Mouse (Mus musculus) kidney, postnatal 36 days (tissue): ENCODE data around the gene Htr5b.
A peak's percentile ranks its signal among the peaks of the same experiment; 100 is the strongest.

Experiments used
- DNase-seq, 2 experiments: peaks; one replicate each; pipeline ENCODE4 v3.0.0; 2021 to 2022; ENCODE audit warnings: mixed read lengths in 2 of 2

Htr5b gene

GRCm38 (mm10) chr1:121528399-121528720 lies at the start of gene Htr5b:
Gene Htr5b, minus strand, starts transcription at chr1:121528465.
- DNase-seq: no peak

DNA sequence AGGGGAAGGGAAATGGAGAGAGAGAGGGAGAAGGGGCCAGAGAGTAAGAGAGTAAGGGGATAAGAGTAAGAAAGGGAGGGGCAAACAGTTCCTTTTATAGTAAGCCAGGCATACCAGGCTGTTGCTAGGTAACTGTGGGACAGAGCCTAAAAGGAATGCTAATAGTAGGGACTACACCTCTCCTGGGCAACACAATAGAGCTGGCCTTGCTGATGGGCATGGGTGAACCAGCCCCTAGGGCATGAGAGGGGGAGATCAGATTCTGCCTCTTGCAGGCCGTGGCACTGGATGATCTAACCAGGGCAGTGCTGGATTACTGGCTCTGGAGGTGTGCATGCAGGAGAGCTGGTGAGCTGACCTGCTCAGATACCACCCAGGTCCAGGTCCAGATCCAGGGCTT lies 49.2 kb upstream of the Htr5b start:
- no peak for DNase-seq

GRCm38 (mm10) chr1:121570522-121570921 lies 42.3 kb upstream of the Htr5b start:
- DNase-seq: no peak

DNA sequence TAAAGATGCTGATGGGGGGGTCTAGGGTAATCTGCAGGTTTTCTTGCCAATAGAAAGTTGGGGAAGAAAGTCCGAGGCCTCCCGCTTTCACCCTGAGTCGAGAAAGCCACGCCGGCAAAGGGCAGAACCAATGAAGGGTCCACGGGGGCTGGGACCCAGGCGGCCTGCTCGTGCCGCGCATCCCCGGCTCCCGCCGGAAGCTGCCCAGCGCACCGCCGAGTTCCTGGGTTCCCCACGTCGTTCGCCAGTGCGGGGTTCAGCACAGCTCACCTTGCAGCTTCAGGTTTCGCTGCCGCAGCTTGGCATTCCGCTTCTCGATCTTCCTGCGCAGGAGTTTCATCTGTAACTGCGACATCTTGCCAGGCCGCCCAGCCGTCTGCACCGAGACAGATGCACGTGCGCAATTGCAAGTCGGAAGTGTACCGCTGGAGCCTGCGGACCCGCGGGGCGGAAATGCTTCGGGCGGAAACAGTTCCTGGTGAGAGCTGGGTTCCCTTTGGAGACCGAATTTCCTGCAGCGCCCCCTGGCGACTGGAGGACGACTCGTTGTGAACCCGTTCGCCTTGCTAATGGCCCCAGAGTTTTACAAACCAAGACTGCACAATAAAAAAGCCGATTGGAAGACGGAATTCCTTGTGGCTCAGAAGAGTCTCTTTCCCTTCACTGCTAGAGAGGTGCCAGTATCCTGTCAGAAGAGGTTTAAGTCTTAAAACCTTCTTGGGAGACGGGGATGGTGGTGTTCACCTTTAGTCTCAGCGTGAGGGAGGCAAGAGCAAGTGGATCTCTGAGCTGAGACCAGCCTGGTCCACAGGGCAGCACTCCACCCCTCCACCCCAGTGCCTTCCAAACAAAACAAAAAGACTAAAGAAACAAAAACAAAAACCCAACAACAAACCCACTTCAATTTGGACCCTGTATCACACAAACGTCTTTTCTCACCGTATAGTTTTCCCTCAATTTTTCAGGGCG lies 39.5 kb upstream of the Htr5b start, which contains the start of gene Ddx18:
TSS of gene Ddx18 (minus strand) at position 469 of the 969 bp plus-strand sequence.
- DNase-seq: peak; percentile 96 to 100

- DNase-seq: no peak
Observed at GRCm38 (mm10) chr1:121557861-121558260, 29.6 kb upstream of the Htr5b start.

DNA sequence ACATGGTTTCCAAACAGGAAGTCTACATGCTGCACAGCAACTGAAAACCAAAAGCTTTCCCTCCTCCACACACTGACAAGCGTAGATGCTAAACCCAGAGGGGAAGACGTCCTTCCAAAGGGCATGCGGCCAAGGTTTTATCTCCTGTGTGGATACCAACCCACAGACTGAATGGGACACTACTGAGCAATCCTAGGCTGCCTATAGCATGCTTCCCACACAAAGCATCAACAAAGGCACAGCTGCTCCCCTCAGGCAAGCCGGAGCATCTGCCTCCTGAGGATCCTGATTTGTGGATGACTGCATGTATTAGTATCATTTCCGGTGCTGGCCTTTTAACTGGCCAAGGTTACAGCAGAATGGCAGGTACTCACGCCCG lies 23.2 kb upstream of the Htr5b start:
- DNase-seq: no peak

- DNase-seq: no peak
Observed at GRCm38 (mm10) chr1:121550801-121551456, 22.7 kb upstream of the Htr5b start.

DNA sequence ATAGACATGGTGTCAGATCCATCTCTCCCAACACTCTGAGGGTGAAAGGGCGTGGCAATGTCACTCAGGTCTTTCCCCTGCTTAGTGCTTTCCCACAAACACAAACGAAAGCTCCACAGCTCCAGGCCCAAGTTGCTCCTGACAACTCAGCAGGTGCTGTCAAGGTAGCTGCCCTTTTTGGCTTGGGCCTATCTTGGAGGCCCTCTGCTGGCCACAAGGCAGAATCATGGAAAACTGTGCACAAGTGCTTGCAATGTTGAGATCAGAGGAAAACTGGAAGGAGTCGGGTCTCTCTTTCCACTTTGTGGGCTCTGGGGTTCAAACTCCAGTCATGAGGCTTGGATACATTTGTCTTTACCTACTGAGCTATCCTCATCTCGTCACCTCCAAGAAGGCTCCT lies 21.2 kb upstream of the Htr5b start:
- peak in 1 of 2 experiments; percentile 31 for DNase-seq

- no peak for DNase-seq
Observed at GRCm38 (mm10) chr1:121548667-121549066, 20.4 kb upstream of the Htr5b start.

DNA sequence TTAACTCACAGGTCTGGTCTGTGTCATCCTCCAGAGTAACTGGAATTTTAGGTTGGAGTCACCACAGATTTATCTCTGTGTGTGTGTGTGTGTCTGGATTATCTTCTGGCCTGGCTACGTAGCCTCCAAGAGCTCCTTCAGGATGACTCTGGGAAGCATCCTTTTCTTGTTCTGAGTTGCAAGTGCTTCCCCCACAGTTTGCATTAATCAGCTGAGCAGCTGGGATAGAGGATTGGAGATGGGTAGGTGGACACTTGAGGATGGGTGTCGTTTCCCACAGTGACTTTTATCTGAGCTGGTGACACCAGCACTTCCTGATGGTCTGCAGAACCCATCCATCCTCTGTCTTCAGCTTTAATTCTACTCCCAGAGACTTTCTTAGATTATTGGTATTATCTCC lies 18.6 kb upstream of the Htr5b start:
- no peak for DNase-seq

DNA sequence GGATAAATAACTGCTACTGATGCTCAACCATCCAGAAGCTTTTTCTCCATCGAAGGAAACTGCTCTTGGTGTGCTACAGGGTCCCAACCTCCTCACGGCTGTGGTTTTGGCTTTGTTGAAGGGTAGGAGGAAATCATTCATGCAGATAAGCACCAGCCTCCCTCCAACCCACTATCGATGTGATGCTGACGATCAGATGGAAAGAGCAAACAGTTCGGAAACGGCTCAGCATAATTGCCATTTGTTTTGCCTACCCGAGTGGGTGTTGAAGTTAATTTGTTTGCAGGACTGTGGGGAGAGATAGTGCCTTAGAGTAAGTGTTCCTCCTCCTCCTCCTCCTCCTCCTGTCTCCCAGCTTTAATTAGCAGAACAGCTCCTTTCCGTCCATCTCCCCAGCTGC lies 12.1 kb upstream of the Htr5b start:
- DNase-seq: no peak

DNA sequence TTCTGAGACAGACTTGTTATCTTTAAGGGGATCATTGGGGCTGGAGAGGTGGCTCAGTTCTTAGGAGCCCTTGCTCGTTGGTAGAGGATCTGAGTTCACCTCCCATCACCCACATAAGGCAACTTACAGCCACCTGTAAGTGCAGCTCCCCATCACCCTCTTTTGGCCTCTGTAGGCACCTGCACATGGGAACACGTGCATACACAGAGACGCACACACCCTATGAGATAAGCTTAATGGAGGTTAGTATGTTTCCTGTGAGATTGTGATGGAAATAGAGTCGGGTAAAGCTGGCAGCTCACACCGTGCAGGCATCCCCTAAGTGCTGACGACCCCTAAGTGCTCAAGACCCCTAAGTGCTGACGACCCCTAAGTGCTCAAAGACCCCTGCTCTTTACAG lies 3.2 kb upstream of the Htr5b start:
- DNase-seq: no peak

- no peak for DNase-seq
Observed at GRCm38 (mm10) chr1:121529286-121529685, 1.0 kb upstream of the Htr5b start.

DNA sequence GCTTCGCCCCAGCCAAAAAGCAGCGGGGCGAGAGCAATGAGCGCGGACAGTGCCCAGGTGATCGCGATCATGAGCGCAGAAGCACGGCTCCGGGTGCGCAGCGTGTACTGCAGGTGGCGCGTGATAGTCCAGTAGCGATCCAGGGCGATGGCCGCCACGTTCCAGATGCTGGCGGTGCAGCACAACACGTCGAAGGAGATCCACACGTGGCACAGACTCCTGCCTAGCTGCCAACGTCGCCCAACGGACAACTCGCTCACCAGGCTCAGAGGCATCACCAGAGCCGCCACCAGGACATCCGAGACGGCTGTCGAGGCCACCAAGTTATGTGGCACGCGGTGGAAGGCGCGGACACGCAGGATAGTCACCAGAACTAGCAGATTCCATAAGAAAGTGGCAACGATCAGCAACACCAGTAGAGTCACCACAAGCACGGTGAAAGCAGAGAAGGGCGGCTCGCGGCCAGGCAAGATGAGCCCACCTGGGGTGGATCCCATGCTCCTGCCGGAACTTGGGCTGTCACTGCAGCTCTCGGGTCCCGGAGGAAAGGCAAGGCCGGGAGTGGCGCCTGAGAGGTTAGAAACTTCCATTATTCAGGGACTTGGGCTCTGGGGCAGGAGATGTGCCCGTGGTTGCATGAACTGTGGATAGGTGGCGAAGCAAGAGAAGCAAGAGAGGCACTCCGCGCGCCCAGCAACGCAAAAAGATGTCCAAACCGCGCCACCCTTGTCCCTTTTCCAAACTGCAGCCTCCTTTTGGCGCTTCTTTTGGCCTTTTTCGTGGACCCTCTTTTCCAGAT lies 466 bp downstream of the Htr5b start:
- peak in 1 of 2 experiments; percentile 5 for DNase-seq

DNA sequence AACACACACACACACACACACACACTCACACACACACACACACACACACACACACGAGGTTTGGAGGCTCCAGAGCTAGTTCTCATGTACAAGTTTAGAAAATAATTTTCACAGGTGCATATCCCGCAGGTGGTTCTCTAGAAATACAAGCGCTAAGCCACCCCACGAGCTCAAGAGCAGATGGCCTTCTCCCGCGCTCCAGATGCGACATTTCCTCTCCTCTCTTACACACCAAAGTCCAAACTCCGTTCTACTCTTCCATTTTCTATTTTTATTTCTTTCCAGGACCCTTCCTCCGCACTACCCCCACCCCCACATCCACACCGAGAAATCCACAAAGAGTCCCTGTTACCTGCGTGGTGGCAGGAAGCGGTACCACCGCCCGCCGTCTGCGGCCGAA lies 1.2 kb downstream of the Htr5b start:
- DNase-seq: no peak

- no peak for DNase-seq
Observed at GRCm38 (mm10) chr1:121518609-121519008, 9.7 kb downstream of the Htr5b start.

GRCm38 (mm10) chr1:121511966-121512365 lies 16.3 kb downstream of the Htr5b start:
- DNase-seq: no peak

- no peak for DNase-seq
Observed at GRCm38 (mm10) chr1:121511186-121511585, 17.1 kb downstream of the Htr5b start.

GRCm38 (mm10) chr1:121510420-121511140 lies 17.7 kb downstream of the Htr5b start:
- no peak for DNase-seq

- no peak for DNase-seq
Observed at GRCm38 (mm10) chr1:121508729-121509128, 19.5 kb downstream of the Htr5b start.

DNA sequence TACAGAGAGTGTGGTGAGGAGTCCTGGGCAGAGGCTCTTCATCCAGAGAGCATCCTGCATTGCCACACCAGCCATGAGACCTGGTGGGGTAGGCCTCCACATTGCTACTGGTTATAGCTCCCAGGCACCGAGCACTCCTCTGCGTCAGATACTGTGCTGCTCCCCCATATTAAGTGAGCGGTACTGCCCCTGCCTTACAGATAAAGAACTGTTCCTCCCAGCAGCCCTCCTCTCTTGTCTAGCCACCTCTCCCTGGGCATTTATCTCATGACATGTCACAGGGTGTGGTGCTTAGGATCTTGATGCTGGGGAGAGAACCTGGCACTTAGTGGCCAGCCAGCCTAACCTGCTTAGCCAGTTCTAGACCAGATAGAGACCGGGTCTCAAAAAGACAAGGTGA lies 31.2 kb downstream of the Htr5b start:
- DNase-seq: no peak

DNA sequence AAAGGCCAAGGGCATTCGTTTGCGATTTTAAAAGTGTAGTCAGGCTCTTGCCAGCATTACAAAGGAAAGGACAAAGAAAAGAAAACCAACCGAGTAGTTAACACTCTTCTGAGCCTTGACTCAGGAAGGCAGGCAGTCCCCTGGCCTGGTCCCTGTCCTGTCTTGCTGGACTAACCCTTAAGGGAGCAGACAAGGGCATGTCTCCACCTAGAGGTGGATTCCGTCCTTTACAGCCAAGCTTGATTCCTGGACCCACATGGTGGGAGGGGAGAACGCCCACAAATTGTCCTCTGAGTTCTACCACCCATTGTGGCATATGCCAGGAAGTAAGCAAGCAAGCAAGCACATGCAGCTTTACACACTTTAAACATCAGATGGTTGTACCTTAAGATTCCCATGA lies 38.0 kb downstream of the Htr5b start:
- peak; percentile 24 to 52 for DNase-seq

DNA sequence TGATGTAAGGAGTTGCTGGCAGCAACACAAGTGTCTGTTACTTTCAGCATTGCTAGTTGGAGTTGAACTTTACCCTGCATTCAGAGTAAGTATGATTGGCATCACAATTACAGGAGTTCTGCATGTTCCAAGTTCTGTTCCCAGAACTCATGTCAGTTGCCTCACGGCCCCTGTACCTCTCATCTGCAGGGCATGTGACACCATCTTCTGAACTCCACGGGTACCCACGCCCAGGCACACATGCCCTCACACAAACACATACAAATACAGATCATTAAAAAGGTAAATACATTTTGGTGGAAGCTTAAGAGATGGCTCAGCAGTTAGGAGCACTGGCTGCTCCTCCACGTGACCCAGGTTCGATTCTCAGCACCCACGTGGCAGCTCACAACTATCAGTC lies 41.5 kb downstream of the Htr5b start:
- no peak for DNase-seq
